Mouse (Mus musculus) forebrain, postnatal 0 days (tissue): Measurements from ENCODE around the gene Zfp553. TPM values are rescaled to one million over a fixed set of nuclear protein-coding genes. Genes with fewer than 3 reads are reported as not detected.

Source experiments
- ATAC-seq: fragments of 200-750 bp; cut with Nextera tagmentation; 2 replicates; pipeline ENCODE4 v1.8.0; 2017; ENCODE audit warnings: mild to moderate bottlenecking, moderate library complexity
- DNase-seq: peaks from one replicate; pipeline ENCODE4 v3.0.0-alpha.2; 2015
- H3K27ac ChIP-seq: fragments of 300-500 bp; sonication (generic); 2 replicates; pipeline ENCODE4 v1.5.1; 2014; ENCODE audit warnings: low read depth, mild to moderate bottlenecking, antibody characterized with exemption, low read length, moderate library complexity, mixed read lengths
- H3K27me3 ChIP-seq: fragments of 300-500 bp; sonication (generic); 2 replicates; pipeline ENCODE4 v1.6.1; 2014; ENCODE audit warnings: mild to moderate bottlenecking, low read length, mixed read lengths; ENCODE audit not compliant: insufficient read depth
- H3K36me3 ChIP-seq: fragments of 300-500 bp; sonication (generic); 2 replicates; pipeline ENCODE4 v1.6.1; 2014; ENCODE audit warnings: mild to moderate bottlenecking, moderate library complexity; ENCODE audit not compliant: insufficient read depth
- H3K4me1 ChIP-seq: fragments of 300-500 bp; sonication (generic); 2 replicates; pipeline ENCODE4 v1.6.1; 2014; ENCODE audit warnings: antibody characterized with exemption; ENCODE audit not compliant: insufficient read depth
- H3K4me2 ChIP-seq: fragments of 300-500 bp; sonication (generic); 2 replicates; pipeline ENCODE4 v1.6.1; 2014; ENCODE audit warnings: low read depth, mild to moderate bottlenecking, moderate library complexity
- H3K4me3 ChIP-seq: fragments of 300-500 bp; sonication (generic); 2 replicates; pipeline ENCODE4 v1.5.1; 2014; ENCODE audit warnings: low read depth, low read length, mixed read lengths
- H3K9ac ChIP-seq: fragments of 300-500 bp; sonication (generic); 2 replicates; pipeline ENCODE4 v1.6.1; 2014; ENCODE audit warnings: mild to moderate bottlenecking
- H3K9me3 ChIP-seq: fragments of 300-500 bp; sonication (generic); 2 replicates; pipeline ENCODE4 v1.6.1; 2016; ENCODE audit warnings: low read length
- CTCF ChIP-seq: sonication (generic); IDR thresholded peaks from 2 replicates; pipeline ENCODE4 v1.5.1; 2016; ENCODE audit warnings: antibody characterized with exemption, control low read depth, low read depth
- WGBS: fragments of 180-500 bp; shearing (Covaris S2); extraction: QIAGEN DNeasy Blood & Tissue Kit; methylation state at CpG from one replicate; pipeline ENCODE4 v1.1.7; 2014; 5-methylcytosine and 5-hydroxymethylcytosine counted together
- polyA plus RNA-seq: library from polyadenylated mRNA; unstranded; fragments of >200 nt; fragmentation: Nextera tagmentation; extraction: Ambion mirVana; gene quantifications from 2 replicates; pipeline ENCODE4 v1.2.1, GENCODE M21; 2015
- total RNA-seq: library from RNA; depleted of rRNA; stranded (reverse); fragments of >200 nt; gene quantifications from 2 replicates; pipeline ENCODE4 v1.2.3, GENCODE M21; 2014

The Zfp553 gene
- total and polyA plus RNA-seq, 2 experiments from 2014 or later: 35.9 to 46.6 TPM

DNA sequence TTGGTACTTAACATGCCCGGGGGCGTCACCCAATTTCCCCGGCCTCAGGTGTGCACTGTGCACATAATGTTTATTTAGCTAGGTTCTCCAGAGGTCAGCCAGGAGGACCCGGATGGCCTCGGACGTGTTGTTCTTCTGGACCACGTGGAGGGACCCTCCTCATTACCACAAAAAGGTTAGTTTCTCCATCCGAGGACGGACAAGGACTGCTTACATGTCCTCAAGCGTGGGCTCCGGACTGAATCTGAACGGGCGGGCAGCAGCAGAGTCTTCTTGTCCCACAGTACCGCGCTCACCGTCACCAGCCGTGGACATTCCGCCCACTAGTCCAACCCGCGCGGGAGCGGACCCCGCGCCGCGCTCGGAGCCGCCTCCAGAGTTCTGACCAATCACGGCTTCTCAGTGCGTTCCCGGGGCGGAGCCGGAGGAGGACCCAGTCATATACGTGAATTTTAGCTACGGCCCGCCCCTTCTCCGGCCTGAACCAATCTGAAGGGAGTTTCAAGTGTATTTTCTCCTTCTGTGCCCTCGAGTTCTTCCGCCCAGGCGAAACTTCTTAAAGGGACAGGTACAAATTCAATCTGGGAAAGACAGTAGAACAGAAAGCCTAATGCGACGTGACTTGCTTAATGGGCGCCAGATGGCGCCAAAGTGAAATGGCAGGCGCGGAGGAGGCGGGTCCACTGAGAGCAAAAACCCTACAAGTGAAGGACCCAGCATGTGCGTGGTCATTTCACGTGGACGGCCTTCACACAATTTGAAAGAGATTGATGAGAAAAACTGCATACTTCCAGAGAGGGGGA is 27.6 kb downstream of the Zfp553 start, which contains the start of gene Dctpp1:
Gene Dctpp1 (minus strand): TSS at position 401 of the 803 bp plus-strand sequence.
- peak within 1 kb of the TSS; percentile 58 for H3K9ac ChIP-seq
- DNase-seq (peak; percentile 98), ATAC-seq (peak; percentile 99)
- no peaks in the 10 kb centered on the region for H3K36me3 ChIP-seq
- H3K4me2 ChIP-seq: peak within 1 kb of the TSS; percentile 78
- peak; percentile 82 for TF ChIP-seq CTCF
- H3K4me1 ChIP-seq: peaks cover 3% of the 10 kb centered on the region; the same call in 1 of the 2 replicates
- peak within 1 kb of the TSS; percentile 54 for H3K4me3 ChIP-seq
- 1% methylated on average over 50 of the region's 50 CpGs for WGBS
- H3K27ac ChIP-seq: peak within 1 kb of the TSS; percentile 35; the same call in 1 of the 2 replicates
- H3K27me3 ChIP-seq: no peaks in the 10 kb centered on the region
- H3K9me3 ChIP-seq: no peaks in the 10 kb centered on the region

DNA sequence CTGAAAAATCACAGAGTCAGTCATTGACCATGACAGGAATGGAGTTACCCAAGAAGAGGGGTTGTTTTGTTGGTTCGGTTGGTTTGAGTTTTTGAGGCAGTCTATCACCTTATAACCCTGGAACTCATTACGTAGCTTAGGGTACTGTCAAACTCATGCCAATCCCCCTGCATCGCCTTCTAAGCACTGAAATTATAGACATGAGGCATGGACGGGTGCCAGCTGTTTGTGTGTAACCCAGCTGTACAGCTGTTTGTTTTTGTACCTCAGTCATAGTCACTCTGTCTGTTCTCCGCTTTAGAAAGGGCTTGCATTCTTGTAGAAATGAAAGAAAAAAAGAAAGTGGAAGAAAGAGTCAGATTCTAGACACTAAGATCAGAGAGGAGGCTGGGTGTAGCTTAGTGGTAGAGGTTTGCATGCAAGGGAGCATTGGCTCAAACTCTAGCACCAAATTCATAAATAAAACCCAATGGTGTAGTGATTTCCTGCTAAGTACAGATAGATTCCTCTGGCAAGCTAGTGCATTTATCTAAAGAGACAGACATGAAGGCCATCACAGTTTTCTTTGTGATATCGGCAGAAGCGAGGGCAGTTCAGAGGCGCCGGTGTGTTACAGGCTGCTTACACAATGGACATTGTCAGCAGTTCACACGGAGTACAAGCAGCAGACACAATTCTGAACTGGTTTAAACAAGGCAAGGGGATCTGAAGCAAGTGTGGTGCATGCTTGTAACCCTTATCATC is 29.5 kb downstream of the Zfp553 start:
- H3K9ac ChIP-seq: no peak overlapping the region
- H3K4me1 ChIP-seq: peaks cover 3% of the 10 kb centered on the region; the same call in 1 of the 2 replicates
- H3K4me2 ChIP-seq: no peak overlapping the region
- 81% methylated on average over 10 of the region's 10 CpGs for WGBS
- no peak for TF ChIP-seq CTCF
- no peak for ATAC-seq
- H3K4me3 ChIP-seq: no peak overlapping the region
- no peak for DNase-seq
- no peaks in the 10 kb centered on the region for H3K9me3 ChIP-seq
- H3K36me3 ChIP-seq: no peaks in the 10 kb centered on the region
- no peak overlapping the region for H3K27ac ChIP-seq
- no peaks in the 10 kb centered on the region for H3K27me3 ChIP-seq

DNA sequence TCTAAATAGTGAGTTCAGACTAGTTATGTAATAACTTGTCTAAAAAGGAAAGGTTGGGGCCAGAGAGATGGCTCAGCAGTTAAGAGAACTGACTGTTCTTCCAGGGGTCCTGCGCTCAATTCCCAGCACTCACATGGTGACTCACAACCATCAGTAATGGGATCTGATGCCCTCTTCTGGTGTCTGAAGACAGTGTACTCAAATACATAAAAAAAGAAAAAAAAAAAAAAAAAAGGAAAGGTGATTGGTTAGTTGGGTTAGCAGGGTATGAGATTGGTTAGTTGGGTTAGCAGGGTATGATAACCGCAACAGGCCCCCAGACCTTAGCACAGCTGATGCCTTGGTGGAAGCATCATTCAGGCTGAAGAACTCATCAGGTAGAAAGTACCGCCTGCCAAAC is 30.7 kb downstream of the Zfp553 start:
- H3K4me1 ChIP-seq: peaks cover 3% of the 10 kb centered on the region; the same call in 1 of the 2 replicates
- H3K9me3 ChIP-seq: 0 out of 2 replicates have a peak, but pooled peaks cover 3% of the 10 kb centered on the region
- no peak for TF ChIP-seq CTCF
- no peak overlapping the region for H3K27ac ChIP-seq
- ATAC-seq: no peak
- DNase-seq: no peak
- 91% methylated on average over 3 of the region's 3 CpGs for WGBS
- no peak overlapping the region for H3K4me2 ChIP-seq
- H3K4me3 ChIP-seq: no peak overlapping the region
- no peaks in the 10 kb centered on the region for H3K27me3 ChIP-seq
- no peak overlapping the region for H3K9ac ChIP-seq
- H3K36me3 ChIP-seq: 0 out of 2 replicates have a peak, but pooled peaks cover 3% of the 10 kb centered on the region

DNA sequence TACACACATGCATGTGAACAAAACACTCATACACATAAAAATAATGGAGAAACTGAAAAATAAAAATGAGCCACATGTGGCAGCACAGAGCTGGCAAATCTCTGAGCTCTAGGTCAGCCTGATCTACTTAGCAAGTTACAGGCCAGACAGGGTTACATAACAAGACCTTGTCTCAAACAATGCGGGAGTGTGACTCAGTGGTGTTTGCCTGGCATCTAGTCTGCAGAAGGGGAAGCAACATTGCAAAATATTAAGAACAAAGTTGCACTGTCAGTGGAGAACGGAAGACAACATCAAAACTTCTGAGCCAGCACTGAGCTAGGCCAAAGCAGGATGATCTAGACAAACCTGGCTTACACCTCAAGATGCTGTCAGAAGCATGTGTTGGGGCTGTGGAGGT is 37.4 kb downstream of the Zfp553 start:
- ATAC-seq (no peak), DNase-seq (no peak)
- no peak overlapping the region for H3K9ac ChIP-seq
- no peaks in the 10 kb centered on the region for H3K27me3 ChIP-seq
- TF ChIP-seq CTCF: no peak
- peaks cover 4% of the 10 kb centered on the region; the same call in 1 of the 2 replicates for H3K4me1 ChIP-seq
- no peak overlapping the region for H3K27ac ChIP-seq
- no peak overlapping the region for H3K4me2 ChIP-seq
- H3K4me3 ChIP-seq: no peak overlapping the region
- 92% methylated on average over 2 of the region's 2 CpGs for WGBS
- H3K9me3 ChIP-seq: 0 out of 2 replicates have a peak, but pooled peaks cover 4% of the 10 kb centered on the region
- peaks cover 18% of the 10 kb centered on the region; the same call in 1 of the 2 replicates for H3K36me3 ChIP-seq

DNA sequence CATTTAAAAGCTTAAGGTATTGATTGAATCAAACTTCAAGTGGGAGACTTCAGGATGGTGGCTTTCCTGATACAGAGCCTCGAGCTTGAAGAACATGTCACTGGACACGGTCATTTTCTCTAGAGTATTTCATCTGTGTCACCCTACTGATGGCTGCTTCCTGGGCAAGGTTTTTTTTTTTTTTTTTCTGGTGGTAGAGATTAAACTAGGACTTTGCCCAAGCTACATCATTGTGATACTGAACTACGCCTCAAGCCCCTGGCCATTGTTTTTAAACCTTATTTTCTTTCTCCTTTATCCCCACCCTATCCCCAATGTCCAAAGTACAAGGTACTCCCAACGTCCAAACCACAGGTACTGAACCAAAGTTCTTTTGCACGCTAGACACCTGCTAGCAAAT is 37.8 kb downstream of the Zfp553 start:
- no peaks in the 10 kb centered on the region for H3K27me3 ChIP-seq
- no peak for TF ChIP-seq CTCF
- ATAC-seq (no peak), DNase-seq (no peak)
- no peak overlapping the region for H3K9ac ChIP-seq
- no peak overlapping the region for H3K4me2 ChIP-seq
- no peak overlapping the region for H3K27ac ChIP-seq
- peaks cover 18% of the 10 kb centered on the region; the same call in 1 of the 2 replicates for H3K36me3 ChIP-seq
- no peak overlapping the region for H3K4me3 ChIP-seq
- WGBS: 96% methylated on average over 5 of the region's 5 CpGs
- H3K4me1 ChIP-seq: peaks cover 4% of the 10 kb centered on the region; the same call in 1 of the 2 replicates
- 0 out of 2 replicates have a peak, but pooled peaks cover 4% of the 10 kb centered on the region for H3K9me3 ChIP-seq

DNA sequence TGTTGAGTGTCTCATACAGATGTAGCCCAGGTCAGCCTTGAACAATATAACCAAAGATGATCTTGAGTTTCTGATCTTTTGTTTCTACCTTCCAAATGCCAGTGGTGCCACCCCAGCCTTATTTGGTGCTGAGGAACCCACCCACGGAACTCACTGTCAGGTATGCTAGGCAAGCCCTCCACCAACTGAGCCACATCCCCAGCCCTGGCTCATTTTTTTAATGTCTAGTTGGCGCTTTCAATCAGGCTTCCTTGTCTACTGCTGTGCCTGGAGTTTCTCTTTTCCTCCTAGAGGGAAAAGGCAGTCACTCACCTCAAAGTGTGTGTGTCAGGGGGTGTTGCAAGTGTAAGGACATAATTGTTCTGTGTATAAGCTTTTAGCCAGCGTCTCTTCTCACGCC is 38.2 kb downstream of the Zfp553 start:
- Histone ChIP-seq H3K4me1 (peaks cover 4% of the 10 kb centered on the region; the same call in 1 of the 2 replicates), H3K9me3 (0 out of 2 replicates have a peak, but pooled peaks cover 4% of the 10 kb centered on the region), H3K27ac (no peak overlapping the region), H3K27me3 (no peaks in the 10 kb centered on the region), H3K36me3 (peaks cover 18% of the 10 kb centered on the region; the same call in 1 of the 2 replicates), H3K4me3 (no peak overlapping the region), H3K4me2 (no peak overlapping the region), H3K9ac (no peak overlapping the region)
- TF ChIP-seq CTCF: no peak
- ATAC-seq: no peak
- no peak for DNase-seq
- 93% methylated on average over 4 of the region's 4 CpGs for WGBS
